Mouse (Mus musculus) embryo, embryonic 9.5 days (tissue): ENCODE measurements at regions not wholly inside any gene's neighbourhood (a gene's known extent, or its start where the extent isn't known, plus 50 kb on each side); places are given as distances from the start of the nearest gene placed in this dataset.

Experiments
- DNase-seq: peaks from one replicate; pipeline ENCODE4 v3.0.0-alpha.2; 2017; ENCODE audit errors: extremely low spot score

DNA sequence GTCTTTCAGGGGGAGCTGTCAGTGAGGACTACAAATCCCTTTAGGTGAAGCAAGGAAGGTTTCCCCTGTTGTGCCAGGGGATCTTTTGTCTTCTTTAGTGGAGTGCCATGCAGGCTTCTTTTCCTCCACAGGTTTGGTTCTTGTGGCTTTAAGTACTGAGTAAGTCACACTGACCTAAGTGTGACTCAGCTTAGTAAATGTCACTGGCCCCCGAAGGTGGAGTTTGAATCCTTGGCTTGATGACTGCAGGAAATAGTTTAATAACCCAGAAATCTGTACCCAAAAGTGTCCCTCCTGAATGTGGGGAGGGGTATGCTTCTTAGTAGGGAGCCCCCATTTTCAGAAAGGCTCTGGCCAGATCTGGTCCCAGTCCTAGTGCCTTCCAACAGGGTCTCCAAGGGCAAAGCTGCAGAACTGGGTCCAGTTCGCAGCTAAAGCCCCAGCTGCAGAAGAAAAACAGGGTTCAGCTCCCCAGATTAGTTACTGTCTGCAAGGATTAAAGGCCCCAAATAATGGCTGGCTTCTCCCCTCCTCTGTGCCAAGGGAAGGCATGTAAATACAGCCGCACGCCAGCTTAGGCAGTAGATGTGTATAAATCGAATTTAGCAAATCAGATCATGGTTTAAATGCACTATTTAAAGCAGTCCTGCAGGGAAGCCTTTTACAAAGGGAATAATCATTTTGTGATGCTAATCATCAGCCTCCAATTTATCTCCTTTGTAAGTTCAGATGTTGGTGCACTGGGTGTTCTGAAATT, 51.6 kb upstream of the Polg start:
- no peak for DNase-seq

DNA sequence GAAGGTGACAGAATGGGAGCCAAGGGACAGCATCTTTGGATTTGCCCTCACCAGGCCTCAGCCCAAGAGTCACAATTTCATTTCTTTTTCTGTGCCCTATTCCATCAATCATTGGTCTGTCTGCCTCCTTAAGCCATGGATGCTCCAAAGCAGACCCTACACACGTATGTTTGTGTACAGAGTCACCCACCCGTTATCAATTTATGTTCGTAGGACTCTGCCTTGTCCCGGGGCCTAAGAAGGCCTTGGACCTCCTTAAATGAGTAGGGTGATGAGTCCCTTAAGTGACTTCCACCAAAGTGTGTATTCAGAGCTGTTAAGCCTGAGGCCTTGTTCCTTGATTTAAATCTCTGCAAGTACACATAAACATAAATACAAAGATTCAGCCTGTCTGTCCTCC, 50.1 kb upstream of the Polg start:
- DNase-seq, result no peak
